Mouse (Mus musculus) kidney, postnatal 14 days (tissue): ENCODE measurements at regions not wholly inside any gene's neighbourhood (a gene's known extent, or its start where the extent isn't known, plus 50 kb on each side); places are given as distances from the start of the nearest gene placed in this dataset.
A peak's percentile ranks its signal among the peaks of the same experiment; 100 is the strongest.
"Not testable (repeated sequence)": the region's sequence is repeated elsewhere in the genome, so short reads cannot be mapped to it uniquely, and the experiment has no call there.

Experiments
- DNase-seq: peaks from one replicate; pipeline ENCODE4 v3.0.0; 2022; ENCODE audit warnings: mixed read lengths

DNA sequence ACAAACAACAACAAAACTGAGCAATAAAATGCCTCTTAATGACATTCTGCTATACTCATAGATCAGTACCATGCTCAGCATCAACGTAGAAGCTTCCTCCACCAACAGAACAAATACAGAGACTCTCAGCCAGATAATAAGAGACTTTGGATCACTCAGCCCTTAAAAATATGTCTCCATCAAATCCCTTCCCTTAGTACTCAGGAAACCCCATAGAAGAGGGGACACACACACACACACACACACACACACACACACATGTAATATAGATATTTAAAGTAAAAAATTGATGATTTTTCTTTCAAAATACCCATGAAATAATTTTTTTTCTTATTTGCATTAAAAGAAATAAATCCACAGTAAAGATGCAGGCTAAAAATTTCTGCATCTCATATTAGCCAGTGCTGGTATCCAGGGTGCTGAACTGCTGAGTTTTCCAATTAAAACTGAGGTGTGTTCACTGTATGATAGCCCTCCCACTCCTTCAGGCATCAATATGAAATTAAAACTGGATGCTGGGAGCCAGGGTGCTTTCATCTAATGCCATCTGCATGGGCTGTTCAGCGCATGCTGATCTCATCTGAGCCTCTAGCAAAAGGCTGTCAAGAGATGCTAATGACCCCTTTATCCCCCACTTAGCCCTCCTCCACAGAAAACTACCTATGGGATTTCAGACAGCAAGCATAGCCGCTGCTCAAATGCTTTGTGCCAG is 321.0 kb downstream of the Tm4sf1 start:
- DNase-seq = no peak

DNA sequence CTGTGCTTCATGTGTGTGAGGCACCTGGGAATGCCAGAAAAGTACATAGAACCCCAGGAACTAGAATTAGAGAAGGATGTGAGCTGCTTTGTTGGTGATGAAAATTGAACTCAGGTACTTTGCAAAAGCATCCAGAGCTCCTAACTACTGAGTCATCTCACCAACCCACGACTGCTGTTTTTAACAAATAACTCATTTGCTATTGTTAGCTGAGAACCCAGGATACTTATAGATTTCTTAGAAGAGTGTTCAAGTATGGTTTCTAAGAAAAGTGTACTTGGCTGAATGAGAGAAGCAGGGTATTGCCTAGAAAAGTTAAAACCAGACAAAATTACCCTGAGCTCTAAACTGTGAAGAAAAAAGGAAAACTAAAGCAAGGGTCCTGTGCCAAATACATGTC is 335.8 kb downstream of the Tm4sf1 start:
- no peak for DNase-seq

DNA sequence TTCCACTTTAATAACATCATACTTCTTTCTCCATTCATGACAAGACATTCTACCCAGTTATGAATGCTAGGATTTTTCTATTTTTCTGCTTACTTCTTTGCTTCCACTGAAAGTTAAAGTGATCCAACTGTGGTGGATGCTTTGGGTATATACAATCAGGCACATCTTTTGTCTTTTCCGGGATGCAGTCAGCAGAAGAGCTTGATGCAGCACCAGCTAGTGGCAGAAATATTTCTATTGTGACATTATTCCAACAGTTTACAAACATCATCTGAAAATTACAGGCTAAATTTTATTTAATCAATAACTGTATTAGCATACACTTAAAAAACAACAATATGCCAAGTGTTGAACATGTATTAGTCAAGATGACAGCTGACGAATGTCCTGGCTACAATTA is 336.3 kb downstream of the Tm4sf1 start:
- DNase-seq = no peak

DNA sequence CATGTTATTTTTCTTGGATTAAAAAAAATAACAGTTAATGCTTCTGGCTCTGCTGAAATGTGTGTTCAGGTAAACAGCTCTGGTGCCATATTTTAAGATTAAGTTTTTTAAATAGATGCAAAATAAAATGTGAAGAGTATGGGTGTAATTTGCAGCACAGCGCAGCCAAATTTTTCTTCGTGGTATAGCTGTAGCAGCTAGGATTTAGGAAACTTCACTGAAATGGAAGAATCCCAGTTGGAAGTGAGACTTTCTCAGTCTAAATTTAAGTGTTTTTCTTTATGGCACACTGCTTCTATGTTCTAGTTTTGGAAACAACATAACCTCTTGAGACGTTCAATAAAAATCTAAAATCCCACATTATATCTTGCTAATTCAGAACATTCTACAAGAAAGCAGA is 337.6 kb downstream of the Tm4sf1 start:
- no peak for DNase-seq

DNA sequence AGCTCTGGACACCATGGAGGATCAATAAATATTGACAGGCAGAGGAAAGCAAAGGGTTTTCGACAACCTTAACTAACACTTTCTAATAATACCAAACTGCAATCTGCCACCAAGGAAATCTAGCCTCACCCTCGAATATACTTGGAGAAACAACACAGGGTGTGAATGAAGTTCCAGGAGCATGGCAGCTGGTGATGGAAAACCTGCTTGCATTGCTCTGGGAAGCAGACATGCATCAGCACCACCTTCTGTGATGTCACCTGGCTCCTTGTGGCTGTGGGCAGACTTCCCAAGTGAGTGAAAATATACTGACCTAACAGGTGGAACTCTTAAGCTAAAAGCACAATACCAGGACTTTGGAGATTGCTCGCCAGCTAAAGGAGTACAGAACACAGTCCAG is 338.5 kb downstream of the Tm4sf1 start:
- no peak for DNase-seq

DNA sequence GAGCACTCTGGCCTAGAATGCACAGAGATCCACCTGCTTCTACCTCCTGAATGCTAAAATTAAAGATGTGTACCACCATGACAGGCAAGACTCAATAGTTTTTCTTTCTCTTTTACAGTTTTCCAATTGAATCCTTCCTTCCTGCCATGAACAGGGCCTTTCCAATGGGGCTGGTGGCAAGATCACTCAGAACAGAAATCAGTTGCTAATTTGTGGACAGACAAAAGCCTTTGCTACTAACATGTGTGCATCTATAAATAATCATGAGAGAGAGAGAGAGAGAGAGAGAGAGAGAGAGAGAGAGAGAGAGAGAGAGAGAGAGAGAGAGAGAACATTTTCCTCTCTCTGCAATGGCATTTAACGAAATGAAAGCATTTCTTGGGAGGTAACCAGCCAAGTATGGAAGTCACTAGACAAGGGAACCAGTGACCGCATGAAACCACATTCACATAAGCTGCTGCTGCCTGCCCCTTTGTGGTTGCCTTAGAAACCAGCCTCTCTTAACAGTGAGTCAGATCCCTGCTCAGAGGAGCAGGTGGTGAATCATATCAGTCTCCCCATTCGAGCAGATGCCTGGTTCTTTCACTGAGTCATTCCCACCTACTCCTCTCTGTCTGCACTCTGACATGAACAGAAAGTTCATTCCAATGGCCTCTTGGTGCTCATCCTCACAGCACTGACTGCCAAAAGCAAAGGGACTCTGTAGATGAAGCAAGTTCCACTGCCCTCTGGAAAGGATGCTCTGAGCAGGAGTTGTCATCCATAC is 339.4 kb downstream of the Tm4sf1 start:
- DNase-seq = peak; percentile 8

DNA sequence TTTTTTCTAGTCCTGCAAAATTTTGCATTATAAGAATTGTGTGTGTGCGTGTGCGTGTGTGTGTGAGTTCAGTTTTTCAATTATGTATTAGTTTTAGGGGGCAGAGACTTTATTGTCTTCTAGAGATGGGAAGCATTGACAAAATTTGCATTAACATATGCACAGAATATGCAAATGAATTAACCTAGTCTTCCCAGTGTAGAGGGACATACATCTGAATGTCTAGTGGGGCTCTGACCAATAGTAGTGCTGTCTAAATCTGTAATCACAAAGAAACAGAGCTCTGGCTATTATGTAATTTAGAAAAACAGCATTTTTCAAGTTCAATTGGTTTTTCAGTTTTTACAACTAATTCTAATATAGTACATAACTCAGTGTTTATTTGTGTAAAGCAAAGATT is 344.8 kb downstream of the Tm4sf1 start:
- no peak for DNase-seq

DNA sequence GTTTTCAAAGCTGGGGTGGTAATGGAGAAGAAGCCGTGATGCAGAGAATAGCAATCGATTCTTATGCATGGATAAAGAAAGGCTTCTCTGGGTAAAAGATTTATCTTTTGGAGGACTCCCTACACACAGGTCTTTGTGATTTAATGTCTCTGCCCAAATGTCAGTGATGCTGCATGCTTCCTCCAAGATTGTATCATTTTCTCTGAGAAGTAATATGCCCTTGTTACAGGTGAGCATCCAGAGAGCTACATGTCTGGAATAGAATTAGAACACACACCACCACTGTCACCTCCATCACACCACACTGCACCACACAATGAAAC is 346.0 kb downstream of the Tm4sf1 start:
- no peak for DNase-seq

DNA sequence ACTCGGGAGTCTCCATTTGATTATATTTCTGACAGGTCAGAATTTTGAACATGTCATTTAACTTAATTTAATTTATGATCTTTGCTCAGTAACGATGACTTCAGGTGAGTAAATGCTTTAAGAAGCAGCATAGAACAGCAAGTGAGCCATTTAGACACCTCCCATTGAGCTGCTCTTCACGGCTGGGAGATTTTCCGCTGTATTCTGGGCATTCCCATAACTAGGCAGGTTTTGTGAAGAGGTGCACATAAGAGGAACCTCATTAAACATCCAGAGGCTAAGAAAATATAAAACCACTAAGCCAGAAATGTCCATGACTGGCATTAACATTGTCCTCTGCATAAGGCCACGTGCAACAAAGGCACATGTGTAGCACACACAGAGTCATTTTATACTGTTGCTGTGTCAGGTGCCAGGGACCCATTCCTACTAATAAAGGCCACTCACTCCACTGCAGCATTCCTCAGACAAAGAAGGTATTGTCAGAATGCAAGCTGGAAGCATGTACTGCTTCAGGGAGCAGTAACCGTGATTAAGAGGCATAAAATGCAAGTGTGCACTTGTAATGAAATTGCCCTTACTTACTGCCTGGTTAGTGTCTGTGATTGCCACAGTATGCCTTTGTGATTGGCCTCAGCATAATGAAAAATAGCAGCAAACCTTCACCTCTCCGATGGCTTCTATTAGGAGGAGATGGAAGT is 346.5 kb downstream of the Tm4sf1 start:
- DNase-seq = peak; percentile 42

DNA sequence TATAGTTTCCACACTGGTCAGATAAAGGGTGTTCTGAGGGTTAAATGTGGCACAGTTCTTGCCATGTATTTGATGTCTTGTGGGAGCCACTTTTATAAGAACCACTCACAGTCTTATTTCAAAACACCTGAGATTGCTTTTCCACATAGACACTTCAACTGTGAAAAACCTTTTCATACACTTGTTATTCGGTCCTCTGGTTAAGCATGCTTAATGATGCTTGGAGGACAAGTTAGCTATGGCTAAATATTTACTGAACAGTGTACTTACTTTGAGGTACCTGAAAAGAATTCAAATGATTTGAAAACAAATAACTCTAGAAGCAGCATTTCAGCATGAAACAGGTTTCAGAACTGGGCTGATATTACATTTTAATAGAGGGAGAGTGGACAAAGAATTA is 359.2 kb downstream of the Tm4sf1 start:
- not testable (repeated sequence) for DNase-seq

DNA sequence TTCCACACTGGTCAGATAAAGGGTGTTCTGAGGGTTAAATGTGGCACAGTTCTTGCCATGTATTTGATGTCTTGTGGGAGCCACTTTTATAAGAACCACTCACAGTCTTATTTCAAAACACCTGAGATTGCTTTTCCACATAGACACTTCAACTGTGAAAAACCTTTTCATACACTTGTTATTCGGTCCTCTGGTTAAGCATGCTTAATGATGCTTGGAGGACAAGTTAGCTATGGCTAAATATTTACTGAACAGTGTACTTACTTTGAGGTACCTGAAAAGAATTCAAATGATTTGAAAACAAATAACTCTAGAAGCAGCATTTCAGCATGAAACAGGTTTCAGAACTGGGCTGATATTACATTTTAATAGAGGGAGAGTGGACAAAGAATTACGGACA is 372.8 kb downstream of the Tm4sf1 start:
- DNase-seq = not testable (repeated sequence)

DNA sequence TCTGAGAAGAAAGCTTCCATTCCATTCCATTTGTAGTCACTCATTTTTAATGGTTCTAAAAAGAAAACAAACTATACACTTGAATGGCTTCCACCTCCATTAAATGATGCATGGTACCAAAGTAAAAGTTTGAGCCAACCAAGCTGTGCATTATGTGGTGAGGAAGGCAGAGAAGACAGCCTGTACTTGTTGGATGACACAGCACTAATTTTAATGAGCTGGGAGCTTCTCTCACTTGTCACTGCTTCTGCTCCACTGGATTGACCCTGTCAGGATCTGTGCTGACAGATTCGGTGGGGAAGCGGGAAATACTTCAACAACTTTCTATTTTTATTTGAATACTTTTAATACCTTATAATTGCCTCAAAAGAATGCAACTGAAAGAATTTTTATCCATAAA is 403.3 kb downstream of the Tm4sf1 start:
- no peak for DNase-seq

DNA sequence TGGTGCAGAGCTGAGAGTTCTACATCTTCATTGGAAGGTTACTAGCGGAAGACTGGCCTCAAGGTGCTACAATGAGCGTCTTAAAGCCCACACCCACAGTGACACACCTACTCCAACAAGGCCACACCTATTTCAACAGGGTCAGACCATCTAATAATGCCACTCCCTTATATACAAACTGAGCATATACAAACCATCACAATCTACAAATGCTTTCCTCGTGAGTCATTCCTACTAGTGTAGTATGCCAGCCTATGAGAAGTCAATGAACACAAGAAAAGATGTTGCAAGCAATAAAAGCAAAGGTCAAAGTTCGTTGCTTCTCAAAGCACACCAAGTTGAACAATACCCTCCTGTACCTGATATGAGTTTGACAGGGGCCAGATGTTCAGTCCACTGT is 424.7 kb downstream of the Tm4sf1 start:
- DNase-seq = no peak

DNA sequence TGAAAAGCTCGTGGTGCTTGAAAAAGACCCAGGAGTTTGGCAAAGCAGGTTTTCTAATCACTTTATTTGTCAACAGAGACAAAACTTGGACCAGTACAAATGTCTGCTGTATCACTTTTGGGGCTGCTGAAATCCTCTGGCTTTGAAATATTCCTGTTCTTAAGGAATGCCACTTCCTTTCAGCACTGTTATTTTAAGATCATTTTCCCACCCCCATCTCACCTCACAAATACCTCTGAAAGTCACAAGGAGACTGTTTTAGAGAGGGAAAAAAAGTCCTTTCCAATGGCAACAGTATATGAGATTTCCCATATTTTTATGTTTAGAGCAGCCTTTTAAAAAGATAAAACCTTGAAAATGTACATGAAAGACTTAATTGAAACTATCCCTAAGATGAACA is 438.2 kb downstream of the Tm4sf1 start:
- DNase-seq = no peak

DNA sequence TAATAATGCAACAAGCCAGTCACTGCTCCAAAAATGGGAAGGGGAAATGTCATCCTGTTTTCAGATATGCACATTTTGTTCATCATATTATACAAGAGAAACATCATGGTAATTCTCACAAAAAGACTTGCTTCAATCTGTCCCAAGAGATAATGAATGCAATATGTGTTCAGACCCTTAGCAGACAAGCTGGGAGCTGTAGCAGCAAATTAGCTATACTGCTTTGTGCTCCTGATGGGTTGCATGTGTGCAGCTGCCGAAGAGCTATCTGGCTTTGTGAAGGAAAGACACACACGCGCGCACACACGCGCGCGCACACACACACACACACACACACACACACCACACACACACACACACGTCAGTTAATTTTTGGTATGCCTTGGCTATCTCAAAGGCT is 441.9 kb downstream of the Tm4sf1 start:
- no peak for DNase-seq

DNA sequence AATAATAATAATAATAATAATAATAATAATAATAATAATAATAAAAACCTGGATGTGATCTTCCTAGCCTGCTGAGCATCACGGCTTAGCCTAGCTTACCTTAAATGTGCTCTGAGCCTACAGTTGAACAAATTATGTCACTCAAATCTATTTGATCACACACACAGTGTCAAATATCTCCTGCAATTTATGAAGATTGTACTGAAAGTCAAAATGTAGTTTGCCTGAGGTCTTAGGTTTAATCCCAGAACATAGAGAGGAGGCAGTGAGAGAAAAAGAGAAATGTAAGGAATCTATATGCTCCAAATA is 456.4 kb downstream of the Tm4sf1 start:
- DNase-seq = no peak

DNA sequence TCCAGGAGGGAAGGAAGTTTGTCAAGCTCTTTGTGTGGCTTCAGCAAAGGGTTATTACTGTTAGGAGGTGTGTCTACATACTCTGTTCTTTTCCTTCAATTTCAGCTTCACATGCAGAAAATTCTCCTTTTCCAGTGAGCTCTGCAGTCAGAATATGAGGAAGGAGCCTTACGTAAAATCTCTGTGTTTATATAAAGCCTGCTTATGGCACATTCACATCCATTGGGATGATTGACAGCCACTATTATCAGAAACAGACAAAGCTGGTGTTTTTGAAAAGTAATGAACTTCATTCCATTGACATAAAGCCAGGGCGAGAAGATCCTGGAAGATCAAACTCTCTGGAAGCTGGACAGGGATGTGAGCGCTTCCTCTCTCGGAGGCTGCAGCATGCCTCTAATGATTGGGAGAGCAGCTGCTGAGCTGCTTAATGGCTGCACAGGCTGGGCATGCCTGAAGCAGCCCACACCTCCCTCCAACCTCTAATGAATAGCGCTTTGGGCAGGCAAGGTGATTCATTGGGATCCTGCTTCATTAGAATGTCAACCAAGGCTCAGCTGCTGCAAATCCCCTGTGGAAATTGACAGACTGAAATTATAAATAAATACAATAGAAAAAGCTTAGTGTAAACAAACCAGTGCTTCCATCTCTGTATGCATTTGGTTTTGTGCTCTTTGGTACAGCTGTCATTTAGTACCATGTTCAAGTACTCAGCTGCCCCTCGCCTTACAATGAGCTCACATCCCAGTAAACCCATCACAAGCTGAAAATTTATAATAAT is 456.9 kb downstream of the Tm4sf1 start:
- DNase-seq = no peak

DNA sequence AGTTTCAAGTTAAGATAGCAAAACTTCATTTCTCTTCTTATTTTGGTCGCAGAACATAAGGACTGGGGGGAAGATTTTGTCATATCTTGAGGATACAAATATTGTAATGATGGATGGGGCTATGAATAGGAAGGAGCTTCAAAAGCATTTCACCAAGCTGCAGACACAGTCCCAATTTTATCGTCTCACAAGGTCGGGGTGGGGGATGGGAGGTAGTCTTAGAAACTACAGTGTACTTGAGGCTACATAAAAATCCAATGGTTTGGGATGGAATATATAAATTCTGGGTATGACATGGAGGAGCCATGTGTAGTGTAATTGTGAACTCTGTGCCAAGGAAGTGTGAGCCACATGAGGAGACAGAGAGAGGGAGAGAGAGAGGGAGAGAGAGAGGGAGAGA is 464.6 kb downstream of the Tm4sf1 start:
- no peak for DNase-seq

DNA sequence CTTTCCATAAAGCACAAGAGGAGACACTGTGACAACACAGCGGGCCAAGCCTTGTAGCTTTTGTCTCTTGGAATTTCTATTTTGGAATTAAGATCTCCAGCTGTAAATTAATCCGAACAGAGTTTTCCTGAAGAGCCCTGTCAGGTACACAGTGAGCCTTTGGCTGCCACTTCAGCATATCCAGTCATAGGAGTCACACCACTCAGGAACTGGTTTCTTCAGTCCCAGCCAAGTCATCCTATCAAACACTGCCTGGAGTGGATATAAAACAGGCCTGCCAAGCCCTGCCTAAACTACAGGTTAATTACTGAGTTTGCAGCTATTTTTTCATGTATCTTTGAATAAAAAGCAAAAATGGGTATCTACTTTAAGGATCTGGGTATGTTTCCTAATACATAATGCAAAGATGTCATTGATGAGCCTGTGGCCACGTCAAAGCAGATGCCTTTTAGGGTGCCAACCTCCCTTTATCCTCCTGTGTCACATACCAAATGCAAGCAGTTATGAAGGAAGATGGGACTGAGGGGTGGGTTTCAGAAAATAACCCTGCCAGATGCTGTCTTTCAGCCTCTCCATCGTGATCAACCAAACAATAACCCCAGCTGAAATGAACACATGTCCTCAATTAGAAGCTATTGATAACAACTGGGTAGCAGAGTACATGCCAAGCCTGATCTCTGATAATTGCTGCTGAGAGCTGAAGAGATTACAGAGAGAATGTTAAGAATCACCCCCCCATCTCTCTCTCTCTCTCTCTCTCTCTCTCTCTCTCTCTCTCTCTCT is 471.3 kb downstream of the Tm4sf1 start:
- DNase-seq = no peak

DNA sequence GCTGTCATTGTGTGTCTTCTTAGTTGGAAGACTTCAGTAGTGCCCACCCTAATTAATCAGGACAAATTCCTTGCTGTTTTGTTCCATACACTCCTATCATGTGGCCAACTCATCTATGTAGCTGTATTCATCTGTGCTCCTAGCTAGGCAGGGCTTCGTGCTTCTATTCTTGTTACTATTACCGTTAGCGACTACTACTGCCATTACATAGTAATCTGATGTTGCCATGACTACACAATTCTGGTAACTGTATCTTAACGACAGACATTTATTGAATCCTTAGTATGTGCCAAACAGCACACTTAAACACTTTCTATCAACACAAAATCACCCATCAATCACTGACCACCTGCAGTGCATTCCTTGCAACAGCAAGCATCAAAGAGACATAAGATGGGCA is 477.6 kb downstream of the Tm4sf1 start:
- DNase-seq = no peak

DNA sequence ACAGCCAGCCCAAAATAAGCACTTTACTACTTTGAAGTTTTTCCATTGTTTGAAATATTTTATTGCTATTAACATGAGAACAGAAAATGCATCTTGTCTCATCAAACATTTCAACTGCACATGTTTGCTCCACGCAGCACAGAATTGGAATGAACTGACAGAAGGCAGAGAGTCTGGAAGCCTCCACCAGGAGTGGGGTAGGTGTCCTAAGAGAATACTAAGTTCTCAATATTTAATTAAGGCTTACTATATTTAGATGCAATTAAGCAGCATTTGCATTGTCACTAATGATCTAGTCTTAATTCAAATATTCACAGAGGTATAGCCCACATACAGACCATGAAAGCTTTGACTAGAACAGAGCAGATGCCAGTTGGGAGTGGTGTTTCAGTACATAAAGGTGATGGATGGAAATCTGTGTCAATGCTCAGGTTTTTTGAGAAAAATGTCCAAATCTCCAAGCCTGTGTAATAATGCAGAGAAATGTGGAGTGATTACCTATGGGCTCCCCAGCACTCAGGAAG is 491.2 kb downstream of the Tm4sf1 start:
- DNase-seq = no peak

DNA sequence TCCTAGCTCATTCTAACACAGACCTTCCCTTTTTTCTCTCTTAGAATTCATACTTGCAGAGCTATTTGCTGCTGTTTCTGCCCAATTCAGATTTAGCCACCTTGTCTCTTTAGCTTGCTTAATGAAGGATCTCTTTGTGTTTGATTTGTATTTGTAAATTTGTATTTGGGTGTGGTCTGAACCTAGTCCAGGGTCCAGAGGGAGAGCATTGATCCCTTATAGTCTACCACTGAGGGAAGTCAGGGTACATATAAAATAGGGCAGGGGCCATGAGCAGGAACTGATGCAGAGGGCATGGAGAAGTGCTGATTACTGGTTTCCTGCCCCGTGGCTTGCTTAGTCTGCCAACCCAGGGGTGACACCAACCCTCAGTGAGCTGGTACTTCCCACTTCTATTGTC is 508.7 kb downstream of the Tm4sf1 start:
- DNase-seq = no peak

DNA sequence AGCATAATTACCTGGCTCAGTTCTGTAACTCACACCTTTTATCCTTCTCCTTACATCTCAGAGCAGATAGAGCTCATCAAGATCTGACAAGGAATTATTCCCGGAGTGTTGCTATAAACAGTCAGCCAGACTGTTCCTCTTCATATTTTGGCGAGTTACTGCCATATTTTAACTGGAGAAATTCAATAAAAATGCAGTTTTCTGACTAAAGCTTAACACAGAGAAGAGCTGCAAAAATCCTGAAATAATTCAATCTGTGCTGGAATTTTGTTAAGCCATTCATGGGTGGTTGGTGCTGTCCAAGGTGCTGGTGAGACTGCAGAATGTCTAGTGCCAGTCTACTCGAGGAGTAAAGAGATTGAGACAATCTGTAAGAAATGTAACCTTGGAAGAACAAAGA is 512.6 kb downstream of the Tm4sf1 start:
- peak; percentile 41 for DNase-seq
